Mouse (Mus musculus) adrenal gland, adult 2 months (tissue): ENCODE measurements around the gene Chsy1. TPM values are rescaled to one million over a fixed set of nuclear protein-coding genes. Genes with fewer than 3 reads are reported as not detected.
A peak's percentile ranks its signal among the peaks of the same experiment; 100 is the strongest.

Source experiments
- DNase-seq: peaks from one replicate; pipeline ENCODE4 v3.0.0; 2021
- long read RNA-seq: library from polyadenylated mRNA; stranded (forward); transcript quantifications from one replicate; pipeline ENCODE4 v2.0.0, GENCODE M21; 2021
- polyA plus RNA-seq: library from polyadenylated mRNA; depleted of rRNA; stranded (reverse); fragments of >200 nt; gene quantifications from 2 replicates; pipeline ENCODE4 v1.2.3, GENCODE M21; 2012; rRNA removed
- total RNA-seq, 2 experiments: library from RNA; stranded (reverse); gene quantifications; 2 replicates each; pipeline ENCODE4 v1.2.3; 2021

The Chsy1 gene
- total RNA-seq = 10 to 100 TPM; 12.6 to 17.0 TPM
- polyA plus RNA-seq = 3.2 and 4.1 TPM in 2 replicates
- long read RNA-seq, full-length matches to known transcripts = 6 of 7 reads
- long read RNA-seq, partial matches to known transcripts = 1 of 7 reads
- long read RNA-seq, other reads (novel, unspliced or antisense) = 0 of 7 reads

- DNase-seq = peak; percentile 95
Observed at GRCm38 (mm10) chr7:66108961-66109854, at the start of gene Chsy1. Gene Chsy1, plus strand, starts transcription at chr7:66109515.

- DNase-seq = peak; percentile 94
Observed at GRCm38 (mm10) chr7:66060066-66060956, 49.0 kb upstream of the Chsy1 start.

DNA sequence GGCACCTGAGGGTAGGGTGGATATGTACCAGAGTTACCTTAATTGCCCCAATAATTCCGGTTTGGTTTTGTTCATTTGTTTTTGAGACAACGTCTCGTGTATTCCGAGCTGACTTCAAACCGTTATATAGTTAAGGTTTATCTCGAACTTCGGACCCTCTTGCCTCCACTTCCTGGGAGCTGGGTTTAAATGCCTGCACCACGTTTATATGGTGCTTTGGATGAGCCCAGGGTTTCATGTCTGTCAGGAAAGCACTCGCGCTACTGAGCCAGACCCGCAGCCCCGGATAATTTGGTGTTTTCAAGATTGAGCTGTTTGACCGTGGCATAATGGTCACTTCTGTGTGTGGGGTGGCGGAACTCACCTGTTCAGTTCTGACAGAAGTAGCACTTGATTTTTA, 48.3 kb upstream of the Chsy1 start:
- DNase-seq = no peak

GRCm38 (mm10) chr7:66076411-66076810, 32.9 kb upstream of the Chsy1 start:
- no peak for DNase-seq

DNA sequence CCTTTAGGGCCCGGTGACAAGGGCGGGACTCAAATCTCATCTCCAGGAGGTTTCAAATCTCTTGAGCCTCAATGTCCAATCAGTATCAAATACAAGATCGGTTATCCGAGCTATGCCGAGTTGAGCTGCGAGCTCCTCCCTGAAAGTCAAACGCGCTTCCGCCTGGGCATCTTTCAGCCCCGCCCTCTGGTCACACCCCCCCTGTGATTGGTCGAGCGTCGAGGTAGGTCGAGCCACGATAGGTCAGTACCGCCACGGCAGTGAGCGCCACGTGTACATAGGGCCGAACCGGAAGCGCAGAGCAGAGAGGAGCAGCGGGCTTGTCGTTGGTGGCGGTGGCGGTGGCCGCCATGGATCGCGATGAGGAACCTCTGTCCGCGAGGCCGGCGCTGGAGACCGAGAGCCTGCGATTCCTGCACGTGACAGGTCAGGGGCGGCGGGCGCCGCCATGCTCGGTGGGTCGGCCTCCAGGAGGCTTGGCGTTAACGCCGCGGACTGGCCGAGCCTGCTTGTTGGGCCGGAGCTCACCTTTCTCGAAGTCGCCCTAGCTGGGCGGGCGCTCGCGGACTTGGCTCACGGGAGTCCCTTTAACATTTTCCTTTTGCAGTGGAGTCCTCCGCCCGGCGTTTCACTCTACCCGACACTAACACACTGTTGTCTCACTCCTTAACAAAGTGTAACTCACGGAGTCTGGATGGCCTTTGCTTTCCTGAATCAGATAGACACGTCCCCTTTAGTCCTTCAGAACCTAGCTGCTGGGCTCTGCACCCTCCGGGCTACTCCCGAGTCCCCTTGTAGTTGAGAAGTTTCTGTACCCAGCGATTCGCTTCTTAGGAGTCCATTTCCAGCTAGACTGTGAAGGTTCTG, 29.7 kb upstream of the Chsy1 start, which contains the start of gene Selenos:
Gene Selenos (plus strand): TSS at position 286 of the 867 bp plus-strand sequence.
- peak; percentile 97 for DNase-seq

DNA sequence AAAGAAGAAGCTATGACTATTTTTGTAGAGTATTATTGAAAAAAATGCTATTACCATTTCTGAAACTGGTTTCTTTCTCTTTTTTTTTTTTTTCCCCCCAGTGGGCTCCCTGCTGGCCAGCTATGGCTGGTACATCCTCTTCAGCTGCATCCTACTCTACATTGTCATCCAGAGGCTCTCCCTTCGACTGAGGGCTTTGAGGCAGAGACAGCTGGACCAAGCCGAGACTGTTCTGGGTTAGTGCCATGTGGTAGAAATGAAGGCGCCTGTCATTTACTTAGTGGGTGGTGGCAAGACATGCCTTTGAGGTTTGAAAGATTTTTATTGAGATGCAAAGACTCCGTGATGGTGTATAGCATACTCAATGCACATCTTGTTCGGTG, 29.1 kb upstream of the Chsy1 start:
- no peak for DNase-seq

- no peak for DNase-seq
Observed at GRCm38 (mm10) chr7:66083757-66084156, 25.6 kb upstream of the Chsy1 start.

DNA sequence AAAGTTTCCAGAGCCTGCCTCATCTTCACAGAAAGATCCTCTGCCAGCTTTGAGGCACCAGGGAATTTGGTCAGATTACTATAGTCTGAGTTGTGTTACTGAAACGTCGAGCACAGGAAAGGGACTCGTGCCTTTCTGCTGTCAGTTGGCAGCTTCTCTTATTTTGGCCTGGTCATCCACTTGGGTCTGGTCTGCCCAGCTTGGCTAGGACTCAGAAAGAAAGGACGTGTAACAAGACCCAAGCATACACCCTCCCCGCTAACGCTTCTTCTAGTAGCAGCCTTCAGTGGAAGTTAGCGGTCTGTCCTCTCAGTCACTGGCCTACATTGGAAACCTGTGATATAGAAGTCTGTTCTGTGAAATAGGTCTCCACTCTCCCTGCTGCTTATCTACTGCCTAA, 24.8 kb upstream of the Chsy1 start:
- DNase-seq = no peak

GRCm38 (mm10) chr7:66087652-66088051, 21.7 kb upstream of the Chsy1 start:
- no peak for DNase-seq

DNA sequence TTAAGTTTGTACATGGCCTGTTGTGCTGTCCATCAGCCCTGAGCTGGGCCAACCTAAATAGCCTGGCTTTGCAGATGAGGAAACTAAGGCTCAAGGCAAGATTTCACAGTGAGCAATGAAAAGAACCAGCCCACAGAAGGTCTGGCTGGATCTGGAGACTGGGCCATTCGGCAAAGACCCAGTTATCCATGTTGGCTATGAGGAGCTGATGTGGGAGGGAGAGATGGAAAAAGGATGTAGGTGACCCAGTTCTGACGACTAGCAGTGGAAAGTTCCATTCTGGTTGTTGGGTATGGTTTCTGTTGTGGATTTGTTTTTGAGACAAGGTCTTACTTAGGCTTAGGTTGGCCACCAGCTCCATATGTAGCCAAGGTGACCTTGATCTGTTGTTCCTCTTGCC, 21.2 kb upstream of the Chsy1 start:
- DNase-seq = no peak

GRCm38 (mm10) chr7:66090676-66091190, 18.6 kb upstream of the Chsy1 start:
- DNase-seq = no peak

GRCm38 (mm10) chr7:66091553-66091952, 17.8 kb upstream of the Chsy1 start:
- no peak for DNase-seq

- no peak for DNase-seq
Observed at GRCm38 (mm10) chr7:66092656-66093055, 16.7 kb upstream of the Chsy1 start.

DNA sequence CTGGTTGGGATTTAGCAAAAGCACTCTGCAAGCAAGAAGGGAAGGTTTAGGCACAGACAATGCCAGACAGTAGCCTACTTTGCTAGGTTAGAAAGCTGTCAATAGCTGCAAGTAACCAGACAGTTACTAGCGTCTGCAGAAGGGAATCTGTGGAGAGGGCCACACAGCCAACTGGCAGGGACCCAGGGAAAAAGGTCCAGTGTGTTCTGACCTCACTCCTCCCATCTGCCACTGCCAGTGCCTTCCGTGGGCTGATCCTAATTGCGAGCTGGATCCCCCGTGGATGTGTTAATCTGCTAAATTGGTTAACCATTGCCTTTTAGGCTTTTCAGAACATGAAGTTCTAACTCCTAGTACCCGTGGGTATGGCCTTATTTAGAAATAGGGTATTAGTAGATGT, 15.2 kb upstream of the Chsy1 start:
- DNase-seq = no peak

- DNase-seq = no peak
Observed at GRCm38 (mm10) chr7:66098803-66099202, 10.5 kb upstream of the Chsy1 start.

DNA sequence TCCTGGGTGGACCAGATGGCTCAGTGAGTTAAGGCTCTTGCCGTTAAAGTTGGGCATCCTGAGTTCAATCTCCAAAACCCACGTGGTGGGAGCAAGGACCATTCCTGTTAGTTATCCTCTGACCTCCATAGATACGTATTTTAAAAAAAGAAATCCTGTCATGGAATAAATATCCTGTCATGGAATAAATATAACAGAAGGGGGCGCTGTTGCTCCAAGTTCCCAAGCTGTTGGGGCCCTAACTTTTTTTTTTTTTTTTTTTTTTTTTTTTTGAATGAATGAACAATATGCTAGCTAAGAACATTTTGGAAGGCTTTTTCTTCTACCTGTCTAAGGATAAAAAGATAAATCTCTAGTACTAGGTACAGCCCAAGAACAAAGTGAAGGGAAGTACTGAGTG, 7.4 kb upstream of the Chsy1 start:
- DNase-seq = no peak

GRCm38 (mm10) chr7:66104531-66104930, 4.8 kb upstream of the Chsy1 start:
- no peak for DNase-seq

DNA sequence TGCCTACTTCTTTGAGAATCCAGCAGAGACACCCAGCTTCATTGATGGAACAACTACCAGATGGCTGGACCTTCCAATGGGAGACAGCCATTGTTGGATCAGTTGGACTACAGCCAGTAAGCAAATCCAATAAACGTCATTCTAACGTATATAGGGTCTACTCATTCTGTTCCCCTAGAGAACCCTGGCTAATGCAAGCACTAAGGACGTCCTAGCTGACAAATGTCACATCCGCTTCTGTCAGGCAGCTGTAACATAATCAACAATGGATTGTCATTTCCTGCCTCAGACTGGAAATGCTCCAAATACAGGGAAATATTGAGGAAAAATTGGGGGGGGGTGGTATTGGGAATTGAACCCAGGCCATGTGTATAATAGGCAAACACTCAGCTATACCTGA, 3.5 kb upstream of the Chsy1 start:
- no peak for DNase-seq

GRCm38 (mm10) chr7:66106581-66107056, 2.7 kb upstream of the Chsy1 start:
- DNase-seq = no peak

- DNase-seq = no peak
Observed at GRCm38 (mm10) chr7:66107206-66107605, 2.1 kb upstream of the Chsy1 start.

- DNase-seq = peak; percentile 41
Observed at GRCm38 (mm10) chr7:66107930-66108329, 1.4 kb upstream of the Chsy1 start.
